Mouse (Mus musculus) stomach, embryonic 16.5 days (tissue): ENCODE data around the gene Prmt1. TPM values are rescaled to one million over a fixed set of nuclear protein-coding genes. Genes with fewer than 3 reads are reported as not detected.
"Not testable (repeated sequence)": the region's sequence is repeated elsewhere in the genome, so short reads cannot be mapped to it uniquely, and the experiment has no call there.

Experiments
- ATAC-seq: fragments of 200-750 bp; cut with Nextera tagmentation; 2 replicates; pipeline ENCODE4 v1.8.0; 2017; ENCODE audit warnings: moderate number of reproducible peaks, moderate TSS enrichment; ENCODE audit not compliant: insufficient read depth, low FRiP score
- H3K27ac ChIP-seq: fragments of 300-500 bp; sonication (generic); 2 replicates; pipeline ENCODE4 v1.5.1; 2014; ENCODE audit warnings: low read length
- H3K27me3 ChIP-seq: fragments of 300-500 bp; sonication (generic); 2 replicates; pipeline ENCODE4 v1.6.1; 2014; ENCODE audit warnings: low read length, control low read depth, mixed read lengths; ENCODE audit not compliant: control insufficient read depth, insufficient read depth
- H3K36me3 ChIP-seq: fragments of 300-500 bp; sonication (generic); 2 replicates; pipeline ENCODE4 v1.6.1; 2014; ENCODE audit warnings: low read length; ENCODE audit not compliant: control insufficient read depth, insufficient read depth
- H3K4me1 ChIP-seq: fragments of 300-500 bp; sonication (generic); 2 replicates; pipeline ENCODE4 v1.6.1; 2014; ENCODE audit warnings: low read length, control low read depth, mixed read lengths; ENCODE audit not compliant: control insufficient read depth, insufficient read depth
- H3K4me2 ChIP-seq: fragments of 300-500 bp; sonication (generic); 2 replicates; pipeline ENCODE4 v1.6.1; 2014; ENCODE audit warnings: low read depth, low read length, mixed read lengths
- H3K4me3 ChIP-seq: fragments of 300-500 bp; sonication (generic); replicated peaks from 2 replicates; pipeline ENCODE4 v1.5.1; 2014; ENCODE audit warnings: mild to moderate bottlenecking, low read length
- H3K9ac ChIP-seq: fragments of 300-500 bp; sonication (generic); 2 replicates; pipeline ENCODE4 v1.6.1; 2014; ENCODE audit warnings: low read length
- H3K9me3 ChIP-seq: fragments of 300-500 bp; sonication (generic); replicated peaks from 2 replicates; pipeline ENCODE4 v1.6.1; 2016; ENCODE audit warnings: low read length, control low read depth; ENCODE audit not compliant: control insufficient read depth
- WGBS: fragments of 180-500 bp; shearing (Covaris S2); extraction: QIAGEN DNeasy Blood & Tissue Kit; methylation state at CpG from one replicate; pipeline ENCODE4 v1.1.7; 2014; 5-methylcytosine and 5-hydroxymethylcytosine counted together
- polyA plus RNA-seq: library from polyadenylated mRNA; unstranded; fragments of >200 nt; fragmentation: Nextera tagmentation; extraction: Ambion mirVana; gene quantifications from 2 replicates; pipeline ENCODE4 v1.2.1, GENCODE M21; 2015

Prmt1 gene
- polyA plus RNA-seq, 1 experiment from 2014 or later, result 324 TPM

GRCm38 (mm10) chr7:45024281-45025248, 38.2 kb upstream of the Prmt1 start:
- ATAC-seq, result no peak
- 81% methylated on average over 15 of the region's 15 CpGs for WGBS
- Histone ChIP-seq H3K9ac (no peak overlapping the region), H3K27ac (no peak overlapping the region), H3K9me3 (no peaks in the 10 kb centered on the region), H3K4me2 (no peak overlapping the region), H3K27me3 (no peaks in the 10 kb centered on the region), H3K4me1 (no peaks in the 10 kb centered on the region), H3K36me3 (0 out of 2 replicates have a peak, but pooled peaks cover 4% of the 10 kb centered on the region), H3K4me3 (no peak overlapping the region)

DNA sequence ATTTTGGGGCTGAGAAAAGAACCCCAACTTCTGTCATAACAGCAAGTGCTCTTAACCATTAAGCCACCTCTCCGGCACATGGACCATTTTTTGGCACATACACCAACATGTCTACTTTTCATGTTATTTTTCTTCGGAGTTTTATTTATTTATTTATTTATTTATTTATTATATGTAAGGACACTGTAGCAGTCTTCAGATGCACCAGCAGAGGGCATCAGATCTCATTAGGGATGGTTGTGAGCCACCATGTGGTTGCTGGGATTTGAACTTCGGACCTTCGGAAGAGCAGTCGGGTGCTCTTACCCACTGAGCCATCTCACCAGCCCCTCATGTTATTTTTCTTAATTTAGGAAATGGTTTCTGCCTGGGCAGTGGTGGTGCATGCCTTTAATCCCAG, 37.3 kb upstream of the Prmt1 start:
- H3K9ac ChIP-seq, H3K9me3 ChIP-seq, H3K4me3 ChIP-seq, ATAC-seq, H3K4me1 ChIP-seq, H3K27ac ChIP-seq, H3K27me3 ChIP-seq, H3K36me3 ChIP-seq, H3K4me2 ChIP-seq: not testable (repeated sequence)
- WGBS, result 78% methylated on average over 5 of the region's 5 CpGs

DNA sequence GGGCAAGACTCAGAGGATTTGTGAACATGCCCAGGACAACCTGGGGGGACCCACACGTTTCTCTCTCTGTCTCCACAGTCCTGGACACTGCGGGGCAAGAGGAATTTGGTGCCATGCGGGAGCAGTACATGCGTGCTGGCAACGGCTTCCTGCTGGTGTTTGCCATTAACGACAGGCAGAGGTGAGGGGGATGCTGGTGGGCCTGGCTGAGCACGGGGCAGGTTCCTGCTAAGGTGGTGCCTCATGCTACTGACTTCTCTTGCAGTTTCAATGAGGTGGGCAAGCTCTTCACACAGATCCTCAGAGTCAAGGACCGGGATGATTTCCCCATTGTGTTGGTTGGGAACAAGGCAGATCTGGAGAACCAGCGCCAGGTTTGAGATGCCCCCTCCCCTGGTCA, 33.9 kb upstream of the Prmt1 start:
- H3K4me1 ChIP-seq, result 0 out of 2 replicates have a peak, but pooled peaks cover 4% of the 10 kb centered on the region
- H3K9ac ChIP-seq, result no peak overlapping the region
- H3K9me3 ChIP-seq, result no peaks in the 10 kb centered on the region
- no peaks in the 10 kb centered on the region for H3K36me3 ChIP-seq
- H3K4me3 ChIP-seq, result no peak overlapping the region
- ATAC-seq, result no peak
- WGBS, result 69% methylated on average over 9 of the region's 9 CpGs
- no peak overlapping the region for H3K27ac ChIP-seq
- no peak overlapping the region for H3K4me2 ChIP-seq
- no peaks in the 10 kb centered on the region for H3K27me3 ChIP-seq

DNA sequence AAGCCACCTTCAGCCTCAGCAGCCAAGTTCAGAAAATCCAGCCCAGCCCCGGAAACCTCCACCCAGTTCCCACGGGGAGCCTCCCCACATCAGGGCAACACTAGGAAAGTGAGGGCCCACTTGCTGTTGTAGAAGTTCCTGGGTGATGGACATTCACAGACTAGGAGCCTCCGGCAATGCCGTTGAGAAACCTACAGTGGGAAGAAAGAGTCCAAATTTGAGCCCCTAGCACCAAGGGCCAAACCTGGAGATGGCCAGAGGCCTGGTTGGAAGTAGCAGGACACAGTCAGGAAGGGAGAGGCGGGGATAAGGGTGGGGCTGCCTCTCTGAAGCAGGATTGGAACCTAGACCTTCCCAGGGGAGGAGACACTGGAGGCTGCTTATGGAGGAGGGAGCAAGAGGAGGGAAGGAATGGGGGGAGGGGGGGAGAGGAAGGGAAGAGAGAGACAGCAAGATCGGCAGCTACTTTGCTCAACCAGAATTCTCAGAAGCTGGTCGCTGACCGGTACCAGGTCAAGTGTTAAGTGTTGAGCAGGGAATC, 32.7 kb upstream of the Prmt1 start:
- peak overlapping the region; percentile 82 for H3K4me2 ChIP-seq
- peak overlapping the region; percentile 86; the same call in 1 of the 2 replicates for H3K9ac ChIP-seq
- no peaks in the 10 kb centered on the region for H3K9me3 ChIP-seq
- peaks cover 10% of the 10 kb centered on the region for H3K4me1 ChIP-seq
- peak overlapping the region; percentile 100 for H3K27ac ChIP-seq
- H3K36me3 ChIP-seq, result no peaks in the 10 kb centered on the region
- no peak for ATAC-seq
- H3K27me3 ChIP-seq, result no peaks in the 10 kb centered on the region
- H3K4me3 ChIP-seq, result peak overlapping the region; percentile 99
- whole genome bisulfite sequencing, result 27% methylated on average over 8 of the region's 8 CpGs

GRCm38 (mm10) chr7:45017242-45018061, 31.1 kb upstream of the Prmt1 start, which contains the start of gene Rras:
Gene Rras (plus strand): TSS chr7:45017961.
- H3K36me3 ChIP-seq, result peaks cover under 1% of the 10 kb centered on the region; the same call in 1 of the 2 replicates
- peak within 1 kb of the TSS; percentile 82 for H3K4me2 ChIP-seq
- H3K9me3 ChIP-seq, result no peaks in the 10 kb centered on the region
- H3K27me3 ChIP-seq, result no peaks in the 10 kb centered on the region
- ATAC-seq, result peak; percentile 91
- under 1% methylated on average over 36 of the region's 36 CpGs for WGBS
- H3K9ac ChIP-seq, result peak within 1 kb of the TSS; percentile 86
- peak within 1 kb of the TSS; percentile 100 for H3K27ac ChIP-seq
- H3K4me3 ChIP-seq, result peak within 1 kb of the TSS; percentile 99
- peaks cover 10% of the 10 kb centered on the region for H3K4me1 ChIP-seq

DNA sequence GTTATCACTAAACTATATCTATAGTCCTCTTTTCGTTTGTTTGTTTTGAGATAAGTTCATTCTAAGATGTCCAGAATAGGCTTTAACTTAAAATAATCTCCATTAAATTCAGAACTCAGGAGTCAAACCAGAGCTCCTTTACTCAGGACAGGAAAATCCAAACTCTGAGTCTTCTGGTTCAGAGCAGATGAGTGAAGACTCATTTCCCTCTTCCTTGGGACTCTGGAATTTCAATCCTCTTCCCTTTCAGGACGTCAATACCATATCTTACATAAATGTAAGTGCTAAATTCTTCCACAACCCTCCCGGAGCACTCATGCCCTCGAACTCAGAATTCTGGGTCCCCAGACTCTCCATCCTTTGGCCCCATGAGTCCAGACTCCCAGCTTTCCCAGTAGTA, 30.4 kb upstream of the Prmt1 start:
- Histone ChIP-seq H3K4me2 (peak overlapping the region; percentile 82), H3K4me1 (peaks cover 10% of the 10 kb centered on the region), H3K27ac (peak overlapping the region; percentile 100), H3K9me3 (no peaks in the 10 kb centered on the region), H3K9ac (peak overlapping the region; percentile 76), H3K27me3 (no peaks in the 10 kb centered on the region), H3K4me3 (peak overlapping the region; percentile 99), H3K36me3 (peaks cover 7% of the 10 kb centered on the region; the same call in 1 of the 2 replicates)
- 3% methylated on average over 4 of the region's 4 CpGs for WGBS
- ATAC-seq, result no peak

- Histone ChIP-seq H3K9ac (peak within 1 kb of the TSS; percentile 99), H3K36me3 (peaks cover 11% of the 10 kb centered on the region; the same call in 1 of the 2 replicates), H3K4me3 (peak within 1 kb of the TSS; percentile 99), H3K4me1 (peaks cover 10% of the 10 kb centered on the region), H3K27ac (peak within 1 kb of the TSS; percentile 100), H3K9me3 (no peaks in the 10 kb centered on the region), H3K27me3 (no peaks in the 10 kb centered on the region), H3K4me2 (peak within 1 kb of the TSS; percentile 83)
- WGBS, result under 1% methylated on average over 67 of the region's 69 CpGs
- peak; percentile 89 for ATAC-seq
Observed at GRCm38 (mm10) chr7:45015957-45016612, 29.7 kb upstream of the Prmt1 start, which contains the start of gene Scaf1. Gene Scaf1 (minus strand): TSS chr7:45016363.

DNA sequence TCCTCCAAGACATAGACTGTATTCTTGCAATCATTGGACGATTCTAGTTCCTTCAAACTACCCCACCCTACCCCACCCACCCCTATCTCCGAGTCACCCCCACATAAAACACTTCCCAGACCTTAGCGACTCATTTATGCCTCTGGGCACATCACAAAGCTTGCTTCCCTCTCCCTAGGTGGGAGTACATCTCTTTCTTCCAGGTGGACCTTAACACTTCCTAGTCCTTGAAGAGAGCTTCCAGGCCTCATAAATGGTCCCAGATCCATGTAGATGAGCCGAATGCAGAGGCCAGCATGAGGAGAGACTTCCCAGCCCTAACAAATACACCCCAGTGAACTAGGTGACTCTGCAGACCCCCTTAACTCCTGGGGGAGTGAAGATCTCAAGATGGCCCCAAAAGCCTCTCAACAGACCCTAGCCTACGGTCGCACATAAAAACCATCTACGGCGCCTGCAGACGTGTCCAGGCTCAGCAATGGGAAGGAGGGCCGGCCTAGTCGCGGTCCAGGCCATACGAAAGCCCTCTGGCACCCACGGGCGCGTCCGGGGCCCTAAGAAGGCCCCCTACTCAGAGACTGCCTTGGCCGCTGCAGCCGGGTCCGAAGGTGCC, 29.1 kb upstream of the Prmt1 start:
- peak overlapping the region; percentile 99 for H3K9ac ChIP-seq
- H3K4me1 ChIP-seq, result peaks cover 10% of the 10 kb centered on the region
- no peak for ATAC-seq
- 1% methylated on average over 20 of the region's 20 CpGs for WGBS
- no peaks in the 10 kb centered on the region for H3K27me3 ChIP-seq
- peaks cover 11% of the 10 kb centered on the region; the same call in 1 of the 2 replicates for H3K36me3 ChIP-seq
- peak overlapping the region; percentile 99 for H3K4me3 ChIP-seq
- no peaks in the 10 kb centered on the region for H3K9me3 ChIP-seq
- H3K4me2 ChIP-seq, result peak overlapping the region; percentile 83
- peak overlapping the region; percentile 100 for H3K27ac ChIP-seq
